Mouse (Mus musculus) bone marrow macrophage, adult 2 months (primary cell): Measurements from ENCODE around the gene Etv1. TPM values are rescaled to one million over a fixed set of nuclear protein-coding genes. Genes with fewer than 3 reads are reported as not detected.
"Not testable (repeated sequence)": the region's sequence is repeated elsewhere in the genome, so short reads cannot be mapped to it uniquely, and the experiment has no call there.

ENCODE experiments used
- H3K27ac ChIP-seq: 2 replicates; pipeline ENCODE4 v1.5.1; 2012; ENCODE audit warnings: low read depth, low read length; ENCODE audit not compliant: insufficient read depth
- H3K4me1 ChIP-seq: 2 replicates; pipeline ENCODE4 v1.6.1; 2012; ENCODE audit warnings: low read length; ENCODE audit not compliant: control insufficient read depth, insufficient read depth
- H3K4me3 ChIP-seq: 2 replicates; pipeline ENCODE4 v1.5.1; 2012; ENCODE audit warnings: mild to moderate bottlenecking, low read length, moderate library complexity; ENCODE audit not compliant: insufficient read depth
- CTCF ChIP-seq: IDR thresholded peaks from 2 replicates; pipeline ENCODE4 v1.5.1; 2012; ENCODE audit warnings: low read depth, mild to moderate bottlenecking, low read length, moderate library complexity
- POLR2A ChIP-seq: IDR thresholded peaks from 2 replicates; pipeline ENCODE4 v1.6.1; 2012; ENCODE audit warnings: mild to moderate bottlenecking, low read depth, low read length, borderline replicate concordance
- polyA plus RNA-seq: library from polyadenylated mRNA; stranded (reverse); fragments of >200 nt; gene quantifications from 2 replicates; pipeline ENCODE4 v1.2.4, GENCODE M21; 2012; ENCODE audit not compliant: missing spikeins, insufficient read depth, insufficient read length

Gene Etv1
- polyA plus RNA-seq, 1 experiment = 4.8 TPM

DNA sequence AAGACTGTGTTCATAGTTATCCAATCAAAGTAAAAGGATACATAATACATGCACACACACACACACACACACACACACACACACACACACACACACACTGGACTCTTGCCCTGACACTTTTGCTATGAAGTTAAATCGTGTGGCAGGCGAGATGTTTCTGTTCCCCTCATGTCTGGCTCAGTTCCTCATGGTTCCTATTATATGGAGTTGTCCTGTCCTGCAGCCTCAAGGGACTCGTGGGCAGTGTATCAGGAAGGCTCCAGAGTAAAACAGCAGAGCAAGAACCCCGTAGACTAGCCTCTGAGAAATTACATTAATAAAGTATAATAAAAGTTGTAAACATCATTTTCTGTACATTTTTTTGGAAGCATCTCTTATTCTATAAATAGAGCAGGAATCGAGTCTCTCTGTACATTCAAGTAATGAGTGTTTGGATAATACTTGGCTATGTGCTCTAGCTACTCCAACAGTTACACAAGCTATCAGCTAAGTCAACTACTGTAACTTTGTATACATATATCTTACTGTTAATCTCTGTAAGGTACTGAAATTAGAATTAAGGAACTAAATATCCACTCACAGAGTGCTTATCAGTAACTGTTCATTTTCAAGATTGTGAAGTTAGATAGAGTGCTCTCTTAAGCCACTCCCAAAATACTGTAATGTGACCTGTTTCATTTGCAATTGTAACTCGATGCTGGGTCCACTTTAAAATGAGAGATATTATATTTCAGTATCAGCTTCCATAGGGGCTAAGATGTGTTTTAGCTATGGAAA lies 35.0 kb downstream of the Etv1 start:
- Histone ChIP-seq H3K4me1 (peaks cover 5% of the 10 kb centered on the region; the same call in 1 of the 2 replicates), H3K27ac (no peak overlapping the region), H3K4me3 (no peak overlapping the region)
- TF ChIP-seq POLR2A (no peak), CTCF (no peak)

DNA sequence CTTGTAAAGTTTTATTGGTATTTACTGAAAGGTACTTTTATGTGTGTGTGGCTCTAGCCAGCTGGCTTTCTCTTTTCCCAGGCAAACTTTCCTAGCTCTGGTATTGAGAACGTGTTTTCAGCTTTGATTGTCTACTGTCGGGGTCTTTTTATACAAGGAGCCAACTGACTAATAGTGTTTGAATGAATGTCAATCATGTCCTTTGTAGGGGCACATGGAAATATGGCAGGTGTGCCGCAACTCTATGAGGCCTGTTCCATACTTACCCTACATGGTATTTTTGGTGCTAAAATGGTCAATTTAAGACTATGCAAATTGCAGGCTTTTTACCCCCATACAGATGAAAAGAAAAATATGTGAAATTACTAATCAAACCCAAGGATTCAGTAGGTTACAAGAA lies 37.1 kb downstream of the Etv1 start:
- TF ChIP-seq CTCF = no peak
- TF ChIP-seq POLR2A = no peak
- H3K27ac ChIP-seq = no peak overlapping the region
- peaks cover 5% of the 10 kb centered on the region; the same call in 1 of the 2 replicates for H3K4me1 ChIP-seq
- H3K4me3 ChIP-seq = no peak overlapping the region

DNA sequence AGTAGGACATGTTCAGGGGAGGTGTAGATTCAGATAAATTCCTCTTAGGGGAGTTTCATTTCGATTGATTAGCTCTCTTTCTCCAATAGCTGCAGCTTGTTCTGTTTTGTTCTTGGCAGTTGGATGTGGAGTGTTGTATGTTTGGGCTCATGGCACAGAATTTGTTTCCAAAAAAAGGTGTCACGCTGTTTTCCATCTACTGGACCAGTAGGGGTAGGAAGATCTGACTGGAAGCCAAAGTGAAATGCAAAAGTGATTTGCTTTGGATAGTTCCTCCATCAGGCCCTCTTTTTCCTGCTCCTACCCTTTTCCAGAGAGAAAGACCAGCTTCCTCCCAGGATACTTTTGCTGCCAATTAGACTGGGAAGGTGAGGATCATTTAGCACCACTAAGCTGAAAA lies 39.1 kb downstream of the Etv1 start:
- Histone ChIP-seq H3K4me1 (peaks cover 5% of the 10 kb centered on the region; the same call in 1 of the 2 replicates), H3K4me3 (no peak overlapping the region), H3K27ac (no peak overlapping the region)
- no peak for TF ChIP-seq POLR2A
- no peak for TF ChIP-seq CTCF

- TF ChIP-seq CTCF = no peak
- TF ChIP-seq POLR2A = no peak
- no peak overlapping the region for H3K27ac ChIP-seq
- no peak overlapping the region for H3K4me3 ChIP-seq
- no peaks in the 10 kb centered on the region for H3K4me1 ChIP-seq
Measured at GRCm38 (mm10) chr12:38820642-38821041, 41.5 kb downstream of the Etv1 start.

- H3K27ac ChIP-seq = no peak overlapping the region
- H3K4me1 ChIP-seq = no peaks in the 10 kb centered on the region
- TF ChIP-seq POLR2A (no peak), CTCF (no peak)
- H3K4me3 ChIP-seq = no peak overlapping the region
Measured at GRCm38 (mm10) chr12:38824405-38824804, 45.2 kb downstream of the Etv1 start.

DNA sequence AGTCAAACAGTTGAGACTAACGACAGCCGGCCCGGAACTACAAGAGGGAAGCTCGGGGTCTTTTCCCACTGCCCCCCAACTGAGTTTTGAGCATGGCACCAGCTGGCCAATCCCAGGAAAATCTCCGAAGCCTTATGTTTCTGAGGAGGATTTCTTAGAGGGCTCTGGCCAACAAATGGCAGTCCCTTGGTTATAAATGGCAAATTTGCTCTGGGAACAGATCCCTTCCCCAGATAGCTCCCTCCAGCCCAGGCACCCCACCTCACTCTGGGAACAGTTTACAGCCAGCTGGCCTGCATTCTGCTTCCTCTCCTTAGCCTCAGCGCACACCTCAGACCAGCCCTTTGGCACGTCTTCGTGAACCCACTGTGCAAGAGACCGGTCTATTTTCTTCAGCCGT lies 53.8 kb downstream of the Etv1 start:
- H3K4me3 ChIP-seq = no peak overlapping the region
- 0 out of 2 replicates have a peak overlapping the region, but pooled peaks have one; percentile 9 for H3K27ac ChIP-seq
- H3K4me1 ChIP-seq = peaks cover 10% of the 10 kb centered on the region
- TF ChIP-seq POLR2A (no peak), CTCF (no peak)

GRCm38 (mm10) chr12:38834581-38834980 lies 55.4 kb downstream of the Etv1 start:
- TF ChIP-seq POLR2A (no peak), CTCF (no peak)
- Histone ChIP-seq H3K4me1 (peaks cover 10% of the 10 kb centered on the region), H3K27ac (no peak overlapping the region), H3K4me3 (no peak overlapping the region)

- not testable (repeated sequence) for H3K4me3 ChIP-seq, H3K27ac ChIP-seq
- H3K4me1 ChIP-seq = peaks cover 10% of the 10 kb centered on the region
Measured at GRCm38 (mm10) chr12:38834986-38835385, 55.8 kb downstream of the Etv1 start.

GRCm38 (mm10) chr12:38843801-38844295 lies 64.7 kb downstream of the Etv1 start:
- Histone ChIP-seq H3K4me1 (peaks cover 11% of the 10 kb centered on the region), H3K27ac (peak overlapping the region; percentile 14; the same call in 1 of the 2 replicates), H3K4me3 (no peak overlapping the region)
- TF ChIP-seq CTCF = no peak
- TF ChIP-seq POLR2A = no peak

- Histone ChIP-seq H3K4me1 (peaks cover 16% of the 10 kb centered on the region), H3K27ac (no peak overlapping the region), H3K4me3 (no peak overlapping the region)
- TF ChIP-seq CTCF (no peak), POLR2A (no peak)
Measured at GRCm38 (mm10) chr12:38847500-38848261, 68.5 kb downstream of the Etv1 start.
